Mouse (Mus musculus): ENCODE measurements around the gene Txn2. TPM values are rescaled to one million over a fixed set of nuclear protein-coding genes. Genes with fewer than 3 reads are reported as not detected.

Txn2 gene
- total RNA-seq, 2 experiments from 2014 or later = 139 to 143 TPM

DNA sequence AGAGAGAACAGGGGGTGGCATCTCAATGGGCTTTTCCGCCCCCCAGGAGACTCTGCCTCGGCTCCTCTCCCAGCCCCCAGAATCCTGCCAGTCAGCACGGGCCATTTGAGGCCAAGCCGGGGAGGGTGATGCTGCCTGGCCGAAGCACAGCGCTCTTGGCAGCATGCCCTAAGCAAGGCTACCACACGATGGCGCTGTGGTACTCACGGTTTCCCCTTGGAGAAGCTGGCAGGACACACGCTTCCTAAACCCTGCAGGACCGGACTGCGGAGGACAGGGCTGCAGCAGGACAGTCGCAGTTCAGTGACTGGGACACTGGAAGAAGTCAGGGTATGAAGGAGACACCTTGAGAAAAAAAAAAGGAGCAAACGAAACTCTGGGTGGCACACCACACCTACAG lies 5.0 kb upstream of the Txn2 start:
- peak overlapping the region; percentile 79 for H3K27ac ChIP-seq
- H3K4me3 ChIP-seq = no peak overlapping the region
- intact Hi-C loops (cut with DNase I) = loop anchor here (1.0 to 5.0 kb wide), 2 partner anchors 23 to 239 kb away; partner anchors contain the start of genes Foxred2 and Ift27
- TF ChIP-seq CTCF (IDR thresholded peaks at IDR 0.05) = peak; percentile 96
- DNase-seq (ENCODE audit: extremely low spot score in 1 of 2, low spot score in 2 of 2) = peak; percentile 95 to 100

DNA sequence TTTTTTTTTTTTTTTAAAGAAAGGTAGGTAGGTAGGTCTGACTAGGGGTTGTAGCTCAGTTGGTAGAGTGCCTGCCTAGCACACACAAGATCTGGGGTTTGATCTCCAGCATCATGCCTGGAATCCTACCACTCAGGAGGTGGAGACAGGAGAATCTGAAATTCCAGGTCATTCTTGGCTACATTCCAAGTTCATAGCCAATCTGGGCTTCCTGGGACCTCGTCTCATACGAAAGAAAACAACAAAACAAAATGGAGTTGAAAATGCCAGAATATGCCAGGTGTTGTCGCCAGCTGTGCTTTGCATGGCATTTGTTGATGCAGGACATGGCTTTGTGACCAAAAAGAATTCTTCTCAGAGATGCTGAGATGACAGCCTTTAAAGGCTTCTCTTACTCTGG lies 4.4 kb upstream of the Txn2 start:
- H3K4me3 ChIP-seq = no peak overlapping the region
- DNase-seq (ENCODE audit: extremely low spot score in 1 of 2, low spot score in 2 of 2) = no peak
- TF ChIP-seq CTCF (IDR thresholded peaks at IDR 0.05) = no peak
- H3K27ac ChIP-seq = peak overlapping the region; percentile 79
- intact Hi-C loops (cut with DNase I) = loop anchor here (5.0 kb wide), 1 partner anchor 239 kb away; the partner anchor contains the start of gene Ift27

GRCm38 (mm10) chr15:77931689-77932016 lies 2.8 kb upstream of the Txn2 start:
- TF ChIP-seq CTCF (IDR thresholded peaks at IDR 0.05) = no peak
- no peak overlapping the region for H3K27ac ChIP-seq
- DNase-seq (ENCODE audit: extremely low spot score in 1 of 2, low spot score in 2 of 2) = no peak
- no peak overlapping the region for H3K4me3 ChIP-seq
- intact Hi-C loops (cut with DNase I) = loop anchor here (5.0 kb wide), 1 partner anchor 241 kb away; the partner anchor contains the start of gene Ift27

- intact Hi-C loops (cut with DNase I) = loop anchor here (5.0 kb wide), 1 partner anchor 241 kb away; the partner anchor contains the start of gene Ift27
- no peak for TF ChIP-seq CTCF (IDR thresholded peaks at IDR 0.05)
- Histone ChIP-seq H3K4me3 (no peak overlapping the region), H3K27ac (no peak overlapping the region; the same call in 1 of the 2 replicates)
- DNase-seq (ENCODE audit: extremely low spot score in 1 of 2, low spot score in 2 of 2) = no peak
These were observed 2.3 kb upstream of the Txn2 start for GRCm38 (mm10) chr15:77930986-77931688.

- intact Hi-C loops (cut with DNase I) = loop anchor here (5.0 kb wide), 1 partner anchor 242 kb away; the partner anchor contains the start of gene Ift27
- Histone ChIP-seq H3K4me3 (peak overlapping the region; percentile 69), H3K27ac (peak overlapping the region; percentile 98)
- DNase-seq (ENCODE audit: extremely low spot score in 1 of 2, low spot score in 2 of 2) = no peak
- TF ChIP-seq CTCF (IDR thresholded peaks at IDR 0.05) = no peak
These were observed 998 bp upstream of the Txn2 start for GRCm38 (mm10) chr15:77929804-77930203.

DNA sequence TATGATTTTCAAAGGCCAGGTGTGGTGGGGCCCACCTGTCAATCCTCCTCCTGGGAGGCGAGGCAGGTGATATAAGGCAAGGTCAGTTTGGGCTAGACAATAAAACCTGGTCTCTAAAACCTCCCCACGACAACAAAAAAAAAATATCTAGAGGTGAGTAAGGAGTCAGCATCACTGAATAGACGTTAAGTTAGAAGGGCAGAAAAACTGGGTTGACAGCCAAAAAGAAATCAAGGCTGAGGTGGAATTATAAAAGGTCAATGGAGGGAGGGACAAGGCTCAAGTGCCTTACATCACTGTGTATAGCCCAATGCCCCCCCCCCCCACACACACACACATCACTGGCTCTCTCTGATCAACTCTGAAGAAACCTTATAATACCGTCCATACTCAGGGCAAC lies 715 bp downstream of the Txn2 start:
- Histone ChIP-seq H3K27ac (no peak overlapping the region), H3K4me3 (peak overlapping the region; percentile 69)
- intact Hi-C loops (cut with DNase I) = no loop called here
- DNase-seq (ENCODE audit: extremely low spot score in 1 of 2, low spot score in 2 of 2) = no peak
- no peak for TF ChIP-seq CTCF (IDR thresholded peaks at IDR 0.05)

- no peak for TF ChIP-seq CTCF (IDR thresholded peaks at IDR 0.05)
- Histone ChIP-seq H3K27ac (no peak overlapping the region), H3K4me3 (no peak overlapping the region)
- intact Hi-C loops (cut with DNase I) = no loop called here
- DNase-seq (ENCODE audit: extremely low spot score in 1 of 2, low spot score in 2 of 2) = no peak
These were observed 1.9 kb downstream of the Txn2 start for GRCm38 (mm10) chr15:77926921-77927320.

DNA sequence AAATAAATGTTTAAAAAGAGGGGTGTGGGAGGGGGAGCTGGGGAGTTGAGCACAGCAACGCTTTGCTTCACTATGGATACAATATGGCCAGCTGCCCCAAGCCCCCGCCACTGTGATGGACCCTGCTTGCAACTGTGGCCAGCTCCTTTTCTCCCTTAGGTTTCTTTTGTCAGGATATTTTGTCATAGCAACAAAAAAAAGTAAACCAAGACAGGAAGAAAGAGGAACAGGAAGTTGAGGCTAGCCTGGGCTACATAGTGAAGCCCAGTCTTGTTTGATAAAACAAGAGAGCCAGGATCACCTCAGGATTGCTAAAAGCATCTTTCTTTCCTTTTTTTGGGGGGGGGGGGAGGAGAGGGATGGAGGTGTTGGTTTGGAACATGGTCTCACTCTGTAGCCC lies 3.6 kb downstream of the Txn2 start:
- no peak overlapping the region for H3K4me3 ChIP-seq
- intact Hi-C loops (cut with DNase I) = no loop called here
- no peak for DNase-seq (ENCODE audit: extremely low spot score in 1 of 2, low spot score in 2 of 2)
- no peak overlapping the region for H3K27ac ChIP-seq
- TF ChIP-seq CTCF (IDR thresholded peaks at IDR 0.05) = no peak

- Histone ChIP-seq H3K4me3 (no peak overlapping the region), H3K27ac (0 out of 2 replicates have a peak overlapping the region, but pooled peaks have one; percentile 28)
- intact Hi-C loops (cut with DNase I) = no loop called here
- no peak for DNase-seq (ENCODE audit: extremely low spot score in 1 of 2, low spot score in 2 of 2)
- TF ChIP-seq CTCF (IDR thresholded peaks at IDR 0.05) = no peak; the same call in 1 of the 2 replicates
These were observed 5.4 kb downstream of the Txn2 start for GRCm38 (mm10) chr15:77923267-77924035.

GRCm38 (mm10) chr15:77922710-77923109 lies 6.1 kb downstream of the Txn2 start:
- 0 out of 2 replicates have a peak overlapping the region, but pooled peaks have one; percentile 28 for H3K27ac ChIP-seq
- intact Hi-C loops (cut with DNase I) = no loop called here

DNA sequence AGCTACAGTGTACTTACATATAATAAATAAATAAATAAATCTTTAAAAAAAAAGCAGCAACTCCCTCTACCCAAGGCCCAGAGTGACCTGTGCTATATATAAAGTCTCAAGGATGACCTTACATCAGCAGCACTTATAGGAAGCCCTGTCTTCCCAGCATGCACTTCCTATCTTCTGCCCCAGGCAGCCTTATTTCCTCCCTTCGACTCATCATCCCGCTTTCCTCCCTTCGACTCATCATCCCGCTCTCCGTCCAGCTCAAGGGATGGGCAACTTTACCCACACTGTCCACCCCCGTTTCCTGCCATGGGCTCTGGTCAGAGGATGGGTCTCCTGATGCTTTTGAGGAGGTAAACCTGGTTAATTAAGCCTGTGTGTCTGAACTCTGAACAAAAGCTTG lies 7.2 kb downstream of the Txn2 start:
- no peak for TF ChIP-seq CTCF (IDR thresholded peaks at IDR 0.05)
- intact Hi-C loops (cut with DNase I) = no loop called here
- H3K27ac ChIP-seq = no peak overlapping the region
- no peak for DNase-seq (ENCODE audit: extremely low spot score in 1 of 2, low spot score in 2 of 2)
- no peak overlapping the region for H3K4me3 ChIP-seq

More at GRCm38 (mm10) chr15:77922710-77923109, 6.1 kb downstream of the Txn2 start:
- DNase-seq (ENCODE audit: extremely low spot score in 1 of 2, low spot score in 2 of 2) = no peak
- no peak overlapping the region for H3K4me3 ChIP-seq
- no peak for TF ChIP-seq CTCF (IDR thresholded peaks at IDR 0.05)

Measured in left cerebral cortex, adult 2 months (tissue).